Mouse (Mus musculus): Measurements from ENCODE around the gene Efna4.

Efna4 gene

DNA sequence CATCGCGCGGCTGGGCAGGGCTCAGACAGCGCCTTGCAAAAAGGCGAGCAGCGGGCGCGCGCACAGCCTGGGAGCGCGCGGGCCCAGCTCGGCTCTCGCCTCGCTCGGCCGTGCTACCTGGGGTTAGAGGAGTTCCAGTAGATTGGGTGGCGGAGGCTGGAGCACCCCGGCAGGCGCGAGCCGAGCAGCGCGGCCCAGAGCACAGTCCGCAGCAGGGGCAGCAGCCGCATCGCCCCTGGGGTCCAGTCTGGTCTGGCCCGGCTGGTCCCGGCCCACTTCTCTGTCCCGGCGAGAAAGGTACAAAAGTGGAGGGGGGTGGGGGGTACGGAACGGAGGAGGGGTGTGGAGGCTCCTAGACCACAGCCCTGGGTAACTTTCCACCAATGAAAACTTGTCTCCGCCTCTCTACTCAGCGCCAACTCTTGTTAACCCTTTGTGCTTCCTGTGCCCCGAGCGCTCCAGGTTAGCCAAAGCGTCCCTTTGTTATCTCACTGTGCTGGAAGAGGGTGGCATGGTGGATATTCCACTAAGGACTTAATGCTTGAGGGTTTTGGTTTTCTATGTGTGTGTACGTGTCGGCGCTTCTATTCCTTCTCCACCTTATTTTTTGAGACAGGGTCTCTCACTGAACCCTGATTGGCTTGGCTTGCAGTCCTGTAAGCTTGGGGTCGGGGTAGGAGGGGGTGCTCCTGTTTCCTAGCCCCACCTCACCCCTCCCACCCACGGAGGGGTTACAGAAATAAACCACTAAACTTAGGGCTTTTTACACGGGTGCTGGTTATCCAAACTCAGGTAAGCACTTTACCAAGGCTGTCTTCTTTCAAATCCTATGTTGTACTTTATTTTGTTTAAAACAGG is at the start of gene Efna4:
Gene Efna4, minus strand, starts transcription at position 308 of the 858 bp plus-strand sequence.
- DNase-seq: peak; percentile 68 to 72

DNA sequence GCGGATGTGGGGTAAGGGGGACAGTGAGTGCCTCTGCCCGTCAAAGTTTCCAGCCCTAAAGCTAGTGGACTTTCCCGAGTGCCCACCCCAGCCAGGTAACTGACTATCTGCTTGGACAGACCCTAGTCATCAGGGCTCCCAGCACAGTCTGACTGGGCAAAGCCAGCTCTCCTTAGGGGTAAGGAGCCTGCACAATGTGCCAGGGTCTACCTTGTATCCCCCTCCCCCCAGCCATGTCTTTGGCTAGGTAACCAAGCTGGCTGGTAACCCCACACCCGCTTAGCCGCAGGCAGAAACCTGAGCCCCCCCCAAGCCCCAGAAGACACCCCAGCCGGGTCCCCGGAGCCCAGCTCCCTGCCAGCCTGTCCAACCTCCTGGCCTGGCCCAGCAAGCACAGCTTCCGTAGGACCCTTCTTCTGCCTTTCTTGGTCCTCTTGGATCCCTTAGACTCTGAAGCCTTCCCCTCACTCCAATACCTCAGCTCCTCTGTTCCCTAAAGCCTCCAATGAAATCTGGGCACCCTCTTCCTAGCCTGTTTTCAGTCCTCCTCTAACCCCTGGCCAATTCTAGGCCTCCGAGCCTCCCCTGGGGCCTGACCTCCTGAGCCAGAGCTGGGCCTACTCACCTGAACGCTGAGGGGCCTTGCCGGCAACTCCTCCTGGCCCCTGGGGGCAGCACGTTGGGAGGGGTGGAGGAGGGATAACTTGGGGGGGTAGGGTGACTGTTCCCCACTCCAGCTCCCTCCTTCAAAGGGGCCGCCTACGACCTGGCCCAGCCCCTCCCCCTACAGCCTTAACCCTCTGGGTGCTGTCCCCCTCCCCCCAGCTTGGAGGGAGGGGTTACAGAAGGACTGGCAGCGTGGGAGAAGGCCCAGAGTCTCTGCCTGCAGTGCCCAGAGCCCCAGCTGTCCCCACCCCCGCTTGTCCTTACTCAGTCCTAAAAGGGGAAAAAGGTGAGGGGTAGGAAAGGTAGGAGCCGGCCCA is 48.9 kb upstream of the Efna4 start:
- DNase-seq: peak in 1 of 2 experiments; percentile 36

DNA sequence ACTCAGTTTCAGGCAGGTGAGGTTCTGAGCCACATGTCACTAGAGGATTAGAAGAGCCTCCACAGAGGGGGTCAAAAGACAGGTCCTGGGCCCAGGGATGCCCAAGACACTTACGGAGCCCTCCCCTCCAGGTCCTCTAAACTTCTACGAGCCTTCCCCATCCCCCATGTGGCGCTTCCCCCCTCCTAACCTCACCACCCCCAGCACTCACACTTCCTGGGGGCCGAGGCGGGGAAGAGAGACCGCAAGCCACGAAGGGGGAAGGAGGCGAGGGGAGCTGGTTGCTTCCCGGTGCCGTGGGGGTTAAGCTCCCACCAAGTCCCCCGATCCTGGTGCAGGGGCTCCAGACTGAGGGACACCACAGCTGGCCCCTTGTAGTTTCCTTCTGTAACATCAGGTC is 47.6 kb upstream of the Efna4 start:
- no peak for DNase-seq

DNA sequence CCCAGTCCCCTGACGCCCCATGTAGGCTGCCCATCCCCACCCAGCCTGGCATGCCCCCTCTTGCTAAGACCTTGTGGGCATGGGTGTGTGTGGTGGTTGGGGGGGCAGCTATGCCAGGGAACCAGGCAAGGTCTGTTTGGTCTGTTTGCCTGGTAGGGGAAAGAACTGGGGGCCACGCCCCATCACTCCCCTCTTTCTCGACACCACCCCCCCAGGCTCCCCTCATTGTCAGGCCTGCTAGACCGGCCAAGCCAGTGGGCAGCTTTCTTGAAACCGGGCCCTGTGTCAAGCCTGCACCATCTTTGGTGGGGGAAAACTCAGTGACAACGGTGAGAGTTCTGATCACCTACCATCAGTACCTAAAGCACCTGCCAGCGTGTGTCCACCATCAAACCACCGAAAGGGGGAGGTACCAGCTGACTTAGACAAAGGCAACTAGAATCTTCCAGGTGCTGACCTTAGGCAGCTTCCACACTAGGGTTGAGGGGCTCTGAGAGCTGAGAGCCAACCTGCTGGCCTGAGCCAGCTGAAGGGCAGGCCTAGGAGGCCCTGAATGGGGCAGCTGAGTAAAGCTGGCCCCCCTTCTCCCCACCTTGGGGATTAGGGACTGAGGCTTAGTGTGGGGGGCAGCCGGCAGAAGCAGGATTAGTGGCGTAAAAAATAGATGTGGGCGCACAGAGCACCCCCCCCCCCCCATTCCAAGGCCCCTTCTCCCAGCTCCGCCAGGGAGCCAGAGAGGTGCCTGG is 46.7 kb upstream of the Efna4 start:
- no peak for DNase-seq

DNA sequence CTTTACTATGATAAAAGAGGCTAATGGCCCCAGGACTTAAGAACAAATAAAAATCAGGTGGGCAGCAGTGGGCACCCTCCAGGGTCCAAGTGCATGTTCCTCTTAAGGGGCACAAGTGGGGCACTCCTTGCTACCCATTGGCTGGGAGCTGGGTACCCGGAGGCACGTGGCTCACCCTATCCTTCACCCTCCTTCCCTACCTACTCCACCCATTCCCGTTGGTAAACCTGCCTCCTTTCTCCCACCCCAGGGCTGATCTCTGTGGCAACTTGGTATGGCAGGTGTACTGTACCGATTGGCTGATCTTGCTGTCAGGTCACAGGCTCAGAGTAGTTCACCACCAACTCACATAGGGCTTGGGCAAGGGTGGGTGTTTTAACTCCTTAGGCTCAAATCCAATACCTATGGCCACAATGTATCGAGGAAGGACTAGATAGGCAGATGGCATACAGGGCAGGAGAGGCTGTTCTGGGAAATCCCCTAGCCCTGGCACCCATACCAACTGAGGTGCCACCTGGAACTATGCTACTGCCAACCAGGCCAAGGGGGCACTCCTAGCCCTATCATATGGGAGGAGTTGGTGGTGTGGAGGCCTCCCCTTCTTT is 45.9 kb upstream of the Efna4 start:
- DNase-seq: peak in 1 of 2 experiments; percentile 23

DNA sequence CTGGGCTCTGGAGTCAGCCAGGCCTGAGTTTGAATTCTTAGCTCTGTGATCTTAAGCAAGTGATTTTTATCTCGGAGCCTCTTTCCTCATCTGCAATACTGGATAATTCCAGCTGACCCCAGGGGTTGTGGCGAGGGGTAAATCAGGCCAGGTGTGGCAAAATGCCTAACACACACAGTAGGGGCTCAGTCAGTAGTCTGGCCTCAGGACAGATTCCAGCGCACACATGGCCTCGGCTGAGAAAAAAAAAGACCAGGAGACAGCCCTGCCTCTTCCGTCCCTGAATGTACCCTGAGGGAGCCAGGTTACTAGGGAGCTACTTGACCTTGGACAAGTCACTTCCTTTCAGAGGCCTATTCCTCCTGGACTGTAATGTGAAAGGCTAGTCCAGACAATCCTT is 45.1 kb upstream of the Efna4 start:
- DNase-seq: no peak

DNA sequence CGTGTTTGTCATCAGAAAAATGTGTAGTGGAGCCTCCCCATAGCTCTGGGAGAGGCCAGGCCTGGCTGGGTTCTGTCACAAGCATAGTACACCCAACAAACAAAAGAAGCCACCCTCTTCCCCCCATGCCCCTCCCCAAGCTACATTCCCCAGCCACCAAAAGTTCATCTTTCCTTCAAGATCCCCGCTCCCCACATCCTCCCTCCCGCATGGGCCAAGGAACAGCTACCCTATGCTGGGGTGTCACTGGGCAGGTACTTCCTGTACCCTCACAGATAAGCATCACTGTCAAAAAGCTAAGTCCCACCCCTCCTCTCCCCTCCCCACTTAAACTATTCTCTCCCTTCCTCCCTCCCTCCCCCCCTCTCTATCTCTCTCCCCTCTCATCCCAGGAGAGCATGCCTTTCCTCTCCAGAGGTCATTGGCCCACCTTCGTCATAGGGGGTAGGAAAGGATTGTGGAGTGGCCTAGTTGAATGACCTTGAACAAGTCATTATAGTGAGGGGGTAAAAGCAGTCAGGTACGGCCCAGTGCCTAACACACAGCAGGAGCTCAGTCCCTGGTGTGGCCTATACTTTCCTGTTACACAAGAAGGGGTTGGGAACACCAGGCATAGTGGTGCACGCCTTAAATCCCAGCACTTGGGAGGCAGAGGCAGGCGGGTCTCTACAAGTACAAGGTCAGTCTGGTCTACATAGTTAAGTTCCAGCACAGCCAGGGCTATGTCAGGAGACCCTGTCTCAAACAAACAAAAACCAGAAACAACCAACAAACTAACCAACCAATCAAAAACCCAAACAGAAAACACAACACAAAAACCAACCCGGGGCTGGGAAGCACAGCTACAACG is 44.4 kb upstream of the Efna4 start:
- no peak for DNase-seq

DNA sequence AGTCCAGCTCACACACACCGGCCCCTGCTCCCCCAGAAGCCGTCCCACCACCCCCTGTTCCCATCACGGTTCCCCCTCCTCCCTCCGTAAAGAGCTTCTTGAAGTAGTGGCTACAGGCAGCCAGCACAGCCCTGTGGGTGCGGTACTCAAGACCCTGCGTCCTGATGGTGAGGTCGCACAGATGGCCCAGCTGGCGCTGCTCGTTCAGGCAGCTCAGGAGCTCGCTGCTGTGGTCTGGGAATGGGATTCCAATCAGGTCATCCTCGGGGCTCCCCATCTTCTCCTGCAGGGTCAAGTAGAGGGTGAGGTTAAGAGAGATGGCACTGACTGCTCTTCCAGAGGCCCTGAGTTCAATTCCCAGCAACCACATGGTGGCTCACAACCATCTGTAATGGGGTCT is 43.4 kb upstream of the Efna4 start:
- peak in 1 of 2 experiments; percentile 27 for DNase-seq

DNA sequence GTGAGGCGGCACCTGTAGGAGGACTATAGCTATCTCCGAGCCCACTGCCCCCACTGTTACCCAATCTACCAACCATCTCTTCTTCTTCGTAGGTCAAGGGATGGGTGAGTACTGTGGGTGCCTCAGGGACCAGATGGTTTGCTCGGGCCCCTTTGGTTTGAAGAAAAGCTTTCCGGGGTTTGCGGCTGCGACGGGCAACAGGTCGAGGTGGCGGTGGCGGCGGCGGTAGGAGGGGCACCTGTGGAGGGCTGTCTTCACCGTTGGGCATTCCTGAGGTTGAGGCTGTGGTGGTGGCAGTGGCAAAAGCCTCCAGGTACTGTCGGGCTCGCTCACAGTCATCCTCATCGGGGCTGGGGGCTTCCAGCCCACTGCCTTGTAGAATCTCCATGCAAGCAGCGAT is 42.9 kb upstream of the Efna4 start:
- DNase-seq: no peak

DNA sequence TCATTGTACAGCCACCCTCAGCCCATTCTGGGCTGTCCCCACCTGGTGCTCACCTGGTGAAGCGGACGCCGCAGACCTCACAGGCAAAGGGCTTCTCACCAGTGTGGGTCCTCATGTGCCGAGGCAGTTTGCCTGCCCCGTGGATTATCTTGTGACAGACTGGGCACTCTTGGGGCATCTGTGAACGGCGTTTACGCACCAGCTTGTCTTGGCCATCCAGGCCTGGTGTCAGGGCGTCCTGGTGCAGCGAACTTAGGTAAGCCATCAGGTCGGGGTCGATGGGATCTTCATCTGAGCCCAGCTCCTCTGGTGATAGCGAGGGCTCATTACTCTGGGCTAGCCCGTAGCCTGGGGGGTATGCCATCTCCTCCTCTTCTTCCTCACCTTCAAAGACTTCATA is 42.5 kb upstream of the Efna4 start:
- no peak for DNase-seq

DNA sequence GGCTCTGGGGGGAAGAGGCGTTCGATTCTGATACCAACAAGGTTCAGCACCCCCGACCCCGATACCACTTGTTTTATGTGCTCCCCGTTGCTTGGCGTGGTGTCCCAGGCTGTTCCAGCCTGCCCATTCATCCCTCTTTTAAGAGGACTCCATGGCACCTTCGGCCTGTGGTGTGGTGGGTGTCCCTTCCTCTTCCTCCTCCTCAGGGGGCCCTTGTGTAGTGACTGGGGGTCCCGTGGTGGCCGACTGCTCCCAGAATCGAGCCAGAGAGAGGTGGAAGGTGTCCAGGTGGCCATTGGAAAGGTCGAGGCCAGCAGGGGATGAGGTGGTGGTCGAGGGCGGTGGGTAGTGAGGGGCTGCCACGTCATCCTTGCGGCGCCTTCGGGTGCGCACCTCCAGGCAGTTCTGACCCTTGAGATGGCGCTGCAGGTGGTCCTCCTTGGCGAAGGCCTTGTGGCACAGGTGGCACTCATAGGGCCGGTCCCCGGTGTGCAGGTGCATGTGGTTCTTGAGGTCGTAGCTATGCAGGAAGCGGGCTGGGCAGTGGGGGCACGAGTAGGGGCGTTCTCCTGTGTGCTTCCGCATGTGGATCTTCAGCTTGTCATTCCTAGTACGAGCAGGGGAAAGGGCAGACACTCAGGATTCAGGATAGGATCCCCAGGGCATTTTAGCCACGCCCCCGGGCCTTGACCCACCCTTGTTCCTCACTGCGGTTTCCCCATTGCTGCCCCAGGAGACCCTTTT is 41.7 kb upstream of the Efna4 start:
- peak in 1 of 2 experiments; percentile 20 for DNase-seq

DNA sequence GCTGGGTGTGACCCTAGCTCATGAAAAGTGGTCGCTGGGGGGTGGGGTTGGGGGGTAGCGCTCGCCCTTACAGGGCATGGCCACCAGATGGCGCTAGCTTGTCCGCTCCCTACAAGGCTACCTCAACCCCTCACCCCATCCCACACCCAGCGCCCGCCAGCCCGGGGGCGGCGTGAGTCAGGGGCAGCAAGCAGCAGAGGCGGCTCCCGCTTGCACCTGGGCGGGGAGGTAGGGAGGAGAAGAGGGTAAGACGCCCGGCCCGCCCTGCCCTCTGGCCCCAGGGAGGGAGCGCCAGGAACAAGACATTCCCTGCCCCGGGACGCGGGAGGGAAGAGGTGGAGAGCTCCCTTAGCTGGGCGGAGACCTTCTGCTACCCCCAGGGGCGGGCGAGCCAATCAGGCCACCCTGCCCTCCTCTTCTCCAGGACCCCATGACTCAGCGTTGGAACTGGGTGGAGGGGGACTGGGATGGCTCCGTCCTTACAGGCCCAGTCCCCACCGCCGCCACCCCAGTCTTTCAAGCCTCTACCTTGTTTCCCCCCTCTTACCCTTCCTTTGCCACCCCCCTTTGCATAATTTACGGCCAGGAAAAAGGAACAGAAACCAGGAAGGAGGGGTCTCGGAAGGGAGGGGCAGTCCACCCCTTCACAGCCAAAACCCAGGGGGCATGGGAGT is 40.7 kb upstream of the Efna4 start:
- peak; percentile 87 to 89 for DNase-seq

DNA sequence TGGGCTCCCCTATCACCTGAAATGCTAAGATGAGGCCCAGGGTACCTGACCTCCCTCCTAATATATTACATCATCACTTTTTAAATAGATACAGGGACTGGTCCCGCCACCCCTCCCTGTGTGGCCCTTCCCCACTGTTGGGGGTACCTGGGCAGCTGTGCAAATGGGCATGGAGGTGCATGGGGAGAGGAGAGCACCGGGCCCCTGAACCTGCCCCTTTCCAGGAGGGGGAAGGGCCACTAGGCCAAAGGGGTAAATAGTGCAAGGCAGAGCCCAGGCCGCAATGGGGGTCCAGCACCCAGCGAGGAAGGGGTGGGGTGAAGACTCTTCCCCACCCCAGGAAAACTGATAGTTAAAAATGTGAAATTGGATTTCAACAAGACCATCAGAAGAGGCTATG is 40.0 kb upstream of the Efna4 start:
- no peak for DNase-seq

DNA sequence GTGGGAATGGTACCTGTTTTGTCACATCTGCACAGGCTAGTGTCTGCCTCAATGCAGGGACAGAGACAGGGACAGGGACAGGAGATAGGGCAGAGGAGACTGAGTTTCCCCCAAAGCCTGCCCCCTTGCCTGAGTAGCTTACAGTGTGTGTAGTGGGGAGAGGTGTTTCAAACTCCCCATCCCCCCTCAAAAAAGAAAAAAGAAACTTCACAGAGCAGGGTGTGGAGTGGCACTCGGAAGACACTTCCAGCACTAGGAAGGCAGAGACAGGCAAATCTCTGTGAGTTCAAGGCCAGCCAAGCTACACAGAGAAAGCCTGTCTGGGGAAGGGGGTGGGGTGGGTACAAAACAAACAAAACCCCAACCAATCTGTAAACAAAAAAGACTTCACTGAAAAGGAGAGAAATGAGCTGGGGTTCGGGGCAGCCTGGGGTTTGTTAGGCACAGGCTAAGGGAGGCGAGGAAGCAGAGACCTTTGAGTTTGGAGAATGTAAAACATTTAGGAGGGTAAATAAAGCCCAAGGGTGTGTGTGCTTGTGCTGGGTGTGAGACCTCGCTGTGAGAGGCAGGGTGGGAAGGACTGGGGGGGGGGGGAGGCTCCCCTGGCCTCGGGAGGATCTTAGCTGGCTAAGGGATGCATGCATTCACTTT is 35.9 kb upstream of the Efna4 start:
- DNase-seq: no peak

DNA sequence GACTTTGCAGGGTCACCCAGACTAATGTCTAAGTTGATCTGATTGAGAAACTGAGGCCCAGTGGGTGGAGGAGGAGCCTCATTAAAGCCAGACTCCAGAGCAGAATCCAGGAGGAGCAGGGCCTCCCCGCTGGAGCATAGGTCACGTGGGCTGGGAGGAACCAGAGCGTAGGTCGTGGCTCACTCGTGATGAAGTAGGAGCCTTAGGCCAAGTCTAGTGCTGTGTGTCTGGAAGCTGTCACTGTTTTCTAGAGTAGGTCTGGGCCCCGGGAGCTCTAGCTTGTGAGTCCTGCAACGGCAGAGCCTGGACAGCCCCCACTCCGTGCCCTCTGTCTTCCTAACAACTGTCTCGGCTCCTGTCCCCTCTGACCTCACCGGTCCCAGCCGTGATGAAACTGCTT is 29.5 kb upstream of the Efna4 start:
- no peak for DNase-seq

DNA sequence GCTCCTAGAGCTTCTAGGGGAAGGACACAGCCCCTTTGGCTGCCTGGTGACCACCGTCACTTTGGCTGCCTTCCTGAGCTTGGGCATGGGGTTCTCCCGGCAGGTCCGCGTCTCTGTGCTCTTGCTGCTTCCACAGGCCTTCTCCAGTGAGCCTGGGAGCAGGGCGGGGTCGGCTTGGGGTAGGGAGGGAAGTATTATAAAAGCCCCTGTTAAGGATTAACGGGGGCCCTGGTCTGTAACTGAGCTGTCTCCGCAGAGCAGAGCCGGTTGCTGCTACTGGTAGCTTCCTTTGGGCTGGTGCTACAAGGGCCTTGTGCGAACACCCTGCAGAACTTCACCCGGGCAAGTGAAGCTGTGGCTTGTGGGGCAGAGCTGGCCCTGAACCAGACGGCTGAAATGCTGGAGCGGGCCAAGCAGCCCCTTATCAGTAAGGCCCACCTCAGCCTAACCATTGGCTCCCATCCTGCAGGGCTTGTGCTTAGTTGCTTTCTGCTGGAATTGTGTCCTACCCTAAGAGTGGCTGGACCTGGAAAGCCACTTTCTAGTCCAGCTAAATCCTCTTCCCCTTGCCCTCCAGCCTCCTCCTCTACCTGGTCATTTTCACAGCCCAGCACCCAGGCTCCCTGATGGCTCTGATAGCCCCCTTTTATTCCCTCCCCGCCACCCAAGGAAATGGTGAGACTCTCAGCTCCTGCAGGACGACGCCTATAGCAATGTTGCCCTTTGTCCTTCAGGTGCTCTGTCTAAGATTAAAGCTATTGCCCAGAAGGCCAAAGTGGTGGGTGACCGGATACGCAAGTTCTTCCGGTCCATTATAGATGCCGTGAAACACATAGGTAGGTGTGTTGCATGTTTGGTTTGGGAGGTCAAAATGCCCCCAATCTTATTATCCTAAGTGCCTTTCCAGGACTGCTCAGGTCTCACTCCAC is 27.9 kb upstream of the Efna4 start:
- no peak for DNase-seq

DNA sequence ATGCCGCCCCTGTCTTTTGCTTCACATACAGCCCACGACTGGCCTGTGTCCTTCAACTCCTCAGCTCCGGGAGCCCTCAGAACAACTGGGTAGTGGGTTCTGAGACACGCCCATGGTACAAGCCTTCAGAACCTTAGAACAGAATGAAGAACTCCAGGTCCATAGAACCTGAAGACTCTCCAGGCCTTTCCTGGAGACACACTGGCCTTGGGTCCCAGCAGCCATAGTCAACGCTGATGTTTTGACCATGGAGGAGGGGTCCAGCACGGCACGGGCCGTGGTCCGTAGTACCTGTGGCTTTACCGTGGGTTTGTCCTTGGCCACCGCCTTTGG is 27.3 kb upstream of the Efna4 start, which contains the start of gene Dcst1:
Gene Dcst1, minus strand, starts transcription at position 101 of the 333 bp plus-strand sequence.
- no peak for DNase-seq

DNA sequence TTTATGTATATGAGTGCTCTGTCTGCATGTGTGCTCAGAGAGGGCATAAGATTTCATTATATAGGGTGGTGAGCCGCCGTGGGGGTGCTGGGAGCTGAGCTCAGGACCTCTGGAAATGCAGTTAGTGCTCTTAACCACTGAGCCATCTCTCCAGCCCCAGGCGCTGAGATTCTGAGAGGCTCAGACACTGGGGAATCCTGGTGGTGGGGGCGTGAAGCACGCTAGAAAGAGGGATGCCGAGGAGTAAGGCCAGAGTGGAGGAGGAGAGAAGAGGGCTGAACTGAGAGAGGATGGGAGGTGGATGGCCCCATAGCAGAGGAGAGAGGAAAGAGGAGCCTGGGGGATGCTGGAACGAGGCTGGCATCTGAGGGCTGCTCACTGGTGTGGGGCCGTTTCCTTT is 26.8 kb upstream of the Efna4 start:
- no peak for DNase-seq

Data from cerebellum, postnatal 10 days (tissue).